Mouse (Mus musculus) heart, embryonic 11.5 days (tissue): ENCODE data around the gene Pknox2. TPM values are rescaled to one million over a fixed set of nuclear protein-coding genes. Genes with fewer than 3 reads are reported as not detected.

Experiments used
- ATAC-seq: fragments of 200-750 bp; cut with Nextera tagmentation; replicated peaks from 2 replicates; pipeline ENCODE4 v1.8.0; 2017; ENCODE audit warnings: moderate library complexity; ENCODE audit not compliant: insufficient number of reproducible peaks, low FRiP score, low TSS enrichment
- H3K27ac ChIP-seq: fragments of 300-500 bp; sonication (generic); 2 replicates; pipeline ENCODE4 v1.5.1; 2014; ENCODE audit warnings: mild to moderate bottlenecking, low read depth, low read length
- H3K27me3 ChIP-seq: fragments of 300-500 bp; sonication (generic); 2 replicates; pipeline ENCODE4 v1.6.1; 2014; ENCODE audit warnings: mild to moderate bottlenecking, low read length, mixed read lengths; ENCODE audit not compliant: control insufficient read depth, insufficient read depth
- H3K36me3 ChIP-seq: fragments of 300-500 bp; sonication (generic); 2 replicates; pipeline ENCODE4 v1.6.1; 2014; ENCODE audit warnings: mild to moderate bottlenecking, low read length, moderate library complexity, mixed read lengths; ENCODE audit not compliant: control insufficient read depth, insufficient read depth
- H3K4me1 ChIP-seq: fragments of 300-500 bp; sonication (generic); 2 replicates; pipeline ENCODE4 v1.6.1; 2014; ENCODE audit warnings: low read length; ENCODE audit not compliant: control insufficient read depth, insufficient read depth
- H3K4me2 ChIP-seq: fragments of 300-500 bp; sonication (generic); 2 replicates; pipeline ENCODE4 v1.6.1; 2014; ENCODE audit warnings: mild to moderate bottlenecking, moderate library complexity
- H3K4me3 ChIP-seq: fragments of 300-500 bp; sonication (generic); 2 replicates; pipeline ENCODE4 v1.5.1; 2014; ENCODE audit warnings: low read depth, low read length
- H3K9ac ChIP-seq: fragments of 300-500 bp; sonication (generic); 2 replicates; pipeline ENCODE4 v1.6.1; 2014; ENCODE audit warnings: mild to moderate bottlenecking, low read depth, low read length, moderate library complexity
- H3K9me3 ChIP-seq: fragments of 300-500 bp; sonication (generic); replicated peaks from 2 replicates; pipeline ENCODE4 v1.6.1; 2016; ENCODE audit warnings: low read length; ENCODE audit not compliant: control insufficient read depth
- WGBS: fragments of 180-500 bp; shearing (Covaris S2); extraction: QIAGEN DNeasy Blood & Tissue Kit; methylation state at CpG from one replicate; pipeline ENCODE4 v1.1.7; 2014; ENCODE audit not compliant: insufficient replicate concordance; 5-methylcytosine and 5-hydroxymethylcytosine counted together
- polyA plus RNA-seq: library from polyadenylated mRNA; unstranded; fragments of >200 nt; fragmentation: Nextera tagmentation; extraction: Ambion mirVana; gene quantifications from 2 replicates; pipeline ENCODE4 v1.2.1, GENCODE M21; 2014

Pknox2 gene
- polyA plus RNA-seq, 1 experiment from 2014 or later, result 5.2 TPM

GRCm38 (mm10) chr9:36864862-36865813 is 282.1 kb downstream of the Pknox2 start:
- H3K4me3 ChIP-seq, result no peak overlapping the region
- WGBS, result 59% methylated on average over 4 of the region's 4 CpGs
- H3K4me1 ChIP-seq, result no peaks in the 10 kb centered on the region
- no peak overlapping the region for H3K9ac ChIP-seq
- no peaks in the 10 kb centered on the region for H3K27me3 ChIP-seq
- ATAC-seq, result no peak
- H3K27ac ChIP-seq, result no peak overlapping the region
- H3K36me3 ChIP-seq, result no peaks in the 10 kb centered on the region
- no peak overlapping the region for H3K4me2 ChIP-seq
- no peaks in the 10 kb centered on the region for H3K9me3 ChIP-seq

DNA sequence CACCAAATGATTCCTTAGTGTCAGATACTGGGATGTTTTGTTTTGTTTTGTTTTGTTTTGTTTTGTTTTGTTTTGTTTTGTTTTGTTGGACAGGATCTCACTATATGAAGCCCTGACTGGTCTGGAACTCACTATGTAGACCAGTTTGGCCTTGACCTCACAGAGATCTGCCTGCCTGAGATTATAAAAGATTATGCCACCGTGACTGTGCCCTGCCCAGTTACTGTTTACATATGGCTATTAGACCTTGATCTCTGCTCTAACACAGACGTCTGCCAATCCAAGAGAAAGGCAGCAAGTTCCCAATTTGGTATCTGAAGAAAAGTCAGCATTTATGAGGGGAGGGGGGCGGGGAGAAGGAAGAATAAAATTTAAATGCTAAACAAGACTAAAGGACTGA is 283.5 kb downstream of the Pknox2 start:
- no peak overlapping the region for H3K9ac ChIP-seq
- H3K27ac ChIP-seq, result no peak overlapping the region
- H3K4me1 ChIP-seq, result no peaks in the 10 kb centered on the region
- no peak for ATAC-seq
- no peaks in the 10 kb centered on the region for H3K27me3 ChIP-seq
- no peaks in the 10 kb centered on the region for H3K9me3 ChIP-seq
- no peak overlapping the region for H3K4me2 ChIP-seq
- H3K36me3 ChIP-seq, result no peaks in the 10 kb centered on the region
- whole genome bisulfite sequencing, result 60% methylated on average over 3 of the region's 3 CpGs
- no peak overlapping the region for H3K4me3 ChIP-seq

GRCm38 (mm10) chr9:36862576-36862975 is 284.6 kb downstream of the Pknox2 start:
- no peak for ATAC-seq
- H3K9ac ChIP-seq, result no peak overlapping the region
- no peak overlapping the region for H3K4me3 ChIP-seq
- 60% methylated on average over 2 of the region's 2 CpGs for WGBS
- no peaks in the 10 kb centered on the region for H3K4me1 ChIP-seq
- no peak overlapping the region for H3K4me2 ChIP-seq
- H3K27me3 ChIP-seq, result no peaks in the 10 kb centered on the region
- no peak overlapping the region for H3K27ac ChIP-seq
- no peaks in the 10 kb centered on the region for H3K9me3 ChIP-seq
- no peaks in the 10 kb centered on the region for H3K36me3 ChIP-seq

DNA sequence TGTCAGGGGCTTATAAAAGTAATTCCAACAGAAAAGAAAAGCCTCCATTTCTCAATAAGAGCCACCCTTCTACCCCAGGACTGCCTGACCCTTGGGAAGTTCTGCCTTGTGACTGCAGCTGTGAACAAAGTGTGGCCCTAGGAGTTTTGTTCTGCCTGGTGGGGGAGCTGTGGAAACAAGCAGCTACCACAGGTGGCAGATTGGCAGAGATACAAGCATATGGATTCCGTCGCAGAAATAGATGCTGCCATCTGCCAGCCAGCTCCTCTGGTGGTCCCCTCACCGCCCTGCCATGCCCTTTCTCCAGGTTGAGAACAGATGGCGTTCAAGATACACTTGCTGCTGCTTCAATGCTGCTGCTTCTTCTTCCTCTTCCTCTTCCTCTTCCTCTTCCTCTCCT is 288.5 kb downstream of the Pknox2 start:
- Histone ChIP-seq H3K27ac (no peak overlapping the region), H3K4me3 (no peak overlapping the region), H3K27me3 (no peaks in the 10 kb centered on the region), H3K9me3 (no peaks in the 10 kb centered on the region), H3K9ac (no peak overlapping the region), H3K4me2 (no peak overlapping the region), H3K36me3 (no peaks in the 10 kb centered on the region), H3K4me1 (no peaks in the 10 kb centered on the region)
- 25% methylated on average over 4 of the region's 4 CpGs for WGBS
- ATAC-seq, result no peak

DNA sequence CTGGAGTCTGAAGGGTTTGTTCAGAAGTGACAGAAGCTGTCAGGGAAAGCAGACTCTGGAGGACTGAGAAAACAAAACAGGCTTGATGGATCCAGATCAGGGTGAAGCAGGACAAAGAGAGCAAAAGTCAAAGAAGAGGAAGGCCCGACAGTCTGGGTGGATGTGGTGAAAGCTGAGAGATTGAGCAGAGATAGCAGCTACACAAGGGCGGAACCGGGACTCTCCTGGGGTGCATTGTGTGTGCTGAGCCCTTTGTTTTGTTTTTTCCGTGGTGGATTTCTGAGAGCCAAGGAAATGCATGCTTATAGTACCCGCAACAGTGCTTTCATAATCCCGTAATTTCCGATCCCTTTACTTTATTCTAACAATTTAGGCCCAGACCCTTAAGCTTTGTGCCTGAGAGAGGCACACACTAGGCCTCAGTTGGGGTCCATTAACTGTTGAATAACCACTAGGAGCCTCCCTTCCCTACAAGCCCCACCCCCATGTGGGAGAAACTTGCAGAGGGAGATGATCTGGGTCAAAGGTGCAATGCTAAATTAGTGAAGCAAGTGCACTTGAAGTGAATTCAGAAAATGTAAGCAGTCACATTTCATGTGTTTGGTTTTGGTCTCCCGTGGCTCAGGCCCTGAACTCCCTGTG is 289.6 kb downstream of the Pknox2 start:
- no peaks in the 10 kb centered on the region for H3K9me3 ChIP-seq
- H3K27me3 ChIP-seq, result no peaks in the 10 kb centered on the region
- no peak overlapping the region for H3K9ac ChIP-seq
- H3K4me2 ChIP-seq, result no peak overlapping the region
- H3K27ac ChIP-seq, result no peak overlapping the region
- WGBS, result 29% methylated on average over 8 of the region's 8 CpGs
- no peaks in the 10 kb centered on the region for H3K36me3 ChIP-seq
- no peaks in the 10 kb centered on the region for H3K4me1 ChIP-seq
- ATAC-seq, result no peak
- no peak overlapping the region for H3K4me3 ChIP-seq

GRCm38 (mm10) chr9:36856351-36856750 is 290.9 kb downstream of the Pknox2 start:
- Histone ChIP-seq H3K4me3 (no peak overlapping the region), H3K4me1 (no peaks in the 10 kb centered on the region), H3K9ac (no peak overlapping the region), H3K4me2 (no peak overlapping the region), H3K27me3 (no peaks in the 10 kb centered on the region), H3K36me3 (no peaks in the 10 kb centered on the region), H3K9me3 (no peaks in the 10 kb centered on the region), H3K27ac (no peak overlapping the region)
- ATAC-seq, result no peak
- 51% methylated on average over 2 of the region's 2 CpGs for WGBS

- Histone ChIP-seq H3K9ac (no peak overlapping the region), H3K4me3 (no peak overlapping the region), H3K9me3 (no peaks in the 10 kb centered on the region), H3K4me2 (no peak overlapping the region), H3K27me3 (no peaks in the 10 kb centered on the region), H3K27ac (no peak overlapping the region), H3K4me1 (no peaks in the 10 kb centered on the region), H3K36me3 (no peaks in the 10 kb centered on the region)
- no peak for ATAC-seq
- 75% methylated on average over 2 of the region's 2 CpGs for WGBS
Measured at GRCm38 (mm10) chr9:36852175-36852574, 295.0 kb downstream of the Pknox2 start.

DNA sequence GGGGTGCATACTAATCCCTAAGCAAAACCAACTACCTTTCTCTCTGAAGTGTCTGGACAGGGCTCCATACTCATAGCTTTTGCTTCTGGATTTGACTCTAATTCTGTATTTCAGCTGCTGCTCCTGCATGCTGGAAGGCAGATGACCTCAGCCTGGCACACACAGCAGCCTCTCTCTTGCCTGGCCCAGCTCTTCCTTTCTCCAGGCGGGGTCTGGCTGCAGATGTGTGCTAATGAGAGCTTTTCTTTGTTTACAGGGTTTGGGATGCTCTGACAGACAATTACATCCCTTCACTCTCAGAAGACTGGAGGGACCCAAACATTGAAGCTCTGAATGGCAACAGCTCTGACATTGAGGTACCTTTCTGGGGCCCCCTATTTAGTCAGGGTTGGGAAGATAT is 297.1 kb downstream of the Pknox2 start:
- no peaks in the 10 kb centered on the region for H3K9me3 ChIP-seq
- no peak overlapping the region for H3K9ac ChIP-seq
- no peak overlapping the region for H3K4me3 ChIP-seq
- H3K36me3 ChIP-seq, result no peaks in the 10 kb centered on the region
- no peak overlapping the region for H3K27ac ChIP-seq
- no peak for ATAC-seq
- no peaks in the 10 kb centered on the region for H3K4me1 ChIP-seq
- H3K4me2 ChIP-seq, result no peak overlapping the region
- whole genome bisulfite sequencing, result 41% methylated on average over 1 of the region's 1 CpGs
- no peaks in the 10 kb centered on the region for H3K27me3 ChIP-seq
